Mouse (Mus musculus): ENCODE results near the gene Usp12.
"Not testable (repeated sequence)": the region's sequence is repeated elsewhere in the genome, so short reads cannot be mapped to it uniquely, and the experiment has no call there.

Usp12 gene

GRCm38 (mm10) chr5:146749857-146750256, 44.9 kb downstream of the Usp12 start:
- no peak for DNase-seq (ENCODE audit: low read depth, low spot score)

GRCm38 (mm10) chr5:146736970-146737495, 57.8 kb downstream of the Usp12 start:
- DNase-seq (ENCODE audit: low read depth, low spot score): no peak

- no peak for DNase-seq (ENCODE audit: low read depth, low spot score)
Measured at GRCm38 (mm10) chr5:146736348-146736747, 58.5 kb downstream of the Usp12 start.

- DNase-seq (ENCODE audit: low read depth, low spot score): not testable (repeated sequence)
Measured at GRCm38 (mm10) chr5:146735054-146735453, 59.8 kb downstream of the Usp12 start.

GRCm38 (mm10) chr5:146733888-146734640, 60.7 kb downstream of the Usp12 start:
- DNase-seq (ENCODE audit: low read depth, low spot score): no peak

GRCm38 (mm10) chr5:146733372-146733771, 61.4 kb downstream of the Usp12 start:
- DNase-seq (ENCODE audit: low read depth, low spot score): no peak

- DNase-seq (ENCODE audit: low read depth, low spot score): no peak
Measured at GRCm38 (mm10) chr5:146727006-146727405, 67.8 kb downstream of the Usp12 start.

GRCm38 (mm10) chr5:146724956-146725355, 69.8 kb downstream of the Usp12 start:
- DNase-seq (ENCODE audit: low read depth, low spot score): no peak

- no peak for DNase-seq (ENCODE audit: low read depth, low spot score)
Measured at GRCm38 (mm10) chr5:146723452-146723851, 71.4 kb downstream of the Usp12 start.

GRCm38 (mm10) chr5:146722226-146722625, 72.6 kb downstream of the Usp12 start:
- no peak for DNase-seq (ENCODE audit: low read depth, low spot score)

GRCm38 (mm10) chr5:146719584-146720356, 75.0 kb downstream of the Usp12 start:
- DNase-seq (ENCODE audit: low read depth, low spot score): no peak

GRCm38 (mm10) chr5:146713836-146714235, 81.0 kb downstream of the Usp12 start:
- DNase-seq (ENCODE audit: low read depth, low spot score): no peak

GRCm38 (mm10) chr5:146713088-146713487, 81.7 kb downstream of the Usp12 start:
- DNase-seq (ENCODE audit: low read depth, low spot score): peak; percentile 33

- no peak for DNase-seq (ENCODE audit: low read depth, low spot score)
Measured at GRCm38 (mm10) chr5:146712282-146712918, 82.4 kb downstream of the Usp12 start.

GRCm38 (mm10) chr5:146709361-146709760, 85.4 kb downstream of the Usp12 start:
- no peak for DNase-seq (ENCODE audit: low read depth, low spot score)

GRCm38 (mm10) chr5:146705815-146706408, 88.9 kb downstream of the Usp12 start:
- DNase-seq (ENCODE audit: low read depth, low spot score): peak; percentile 64

GRCm38 (mm10) chr5:146705411-146705810, 89.4 kb downstream of the Usp12 start:
- no peak for DNase-seq (ENCODE audit: low read depth, low spot score)

- no peak for DNase-seq (ENCODE audit: low read depth, low spot score)
Measured at GRCm38 (mm10) chr5:146704241-146704640, 90.6 kb downstream of the Usp12 start.

GRCm38 (mm10) chr5:146703710-146704121, 91.1 kb downstream of the Usp12 start:
- DNase-seq (ENCODE audit: low read depth, low spot score): no peak

- DNase-seq (ENCODE audit: low read depth, low spot score): no peak
Measured at GRCm38 (mm10) chr5:146700099-146700498, 94.7 kb downstream of the Usp12 start.

- no peak for DNase-seq (ENCODE audit: low read depth, low spot score)
Measured at GRCm38 (mm10) chr5:146699433-146700019, 95.3 kb downstream of the Usp12 start.

Measured in retina, adult 2 months (tissue).